Mouse (Mus musculus): ENCODE measurements around the gene Notch1.

- TF ChIP-seq POLR2A (IDR thresholded peaks at IDR 0.05; ENCODE audit: extremely low read depth, insufficient read depth, low read length) = no peak
- no peak for TF ChIP-seq CTCF (IDR thresholded peaks at IDR 0.05; ENCODE audit: low read depth, low read length)
These were observed 12.8 kb upstream of the Notch1 start for GRCm38 (mm10) chr2:26529221-26529805.
